Mouse (Mus musculus) lung, embryonic 15.5 days (tissue): ENCODE measurements around the gene Sppl3. TPM values are rescaled to one million over a fixed set of nuclear protein-coding genes. Genes with fewer than 3 reads are reported as not detected.

Experiments used
- ATAC-seq: fragments of 200-750 bp; cut with Nextera tagmentation; 2 replicates; pipeline ENCODE4 v1.8.0; 2017; ENCODE audit warnings: moderate number of reproducible peaks, borderline replicate concordance; ENCODE audit not compliant: low FRiP score, low TSS enrichment; ENCODE audit errors: extremely low read depth
- H3K27ac ChIP-seq: fragments of 300-500 bp; sonication (generic); 2 replicates; pipeline ENCODE4 v1.5.1; 2015; ENCODE audit warnings: moderate library complexity, mild to moderate bottlenecking, inconsistent platforms
- H3K27me3 ChIP-seq: fragments of 300-500 bp; sonication (generic); 2 replicates; pipeline ENCODE4 v1.6.1; 2015; ENCODE audit warnings: inconsistent platforms
- H3K36me3 ChIP-seq: fragments of 300-500 bp; sonication (generic); 2 replicates; pipeline ENCODE4 v1.6.1; 2015; ENCODE audit warnings: inconsistent platforms
- H3K4me1 ChIP-seq: fragments of 300-500 bp; sonication (generic); 2 replicates; pipeline ENCODE4 v1.6.1; 2015; ENCODE audit warnings: inconsistent platforms
- H3K4me2 ChIP-seq: fragments of 300-500 bp; sonication (generic); 2 replicates; pipeline ENCODE4 v1.6.1; 2015; ENCODE audit warnings: inconsistent platforms, mild to moderate bottlenecking, moderate library complexity
- H3K4me3 ChIP-seq: fragments of 300-500 bp; sonication (generic); 2 replicates; pipeline ENCODE4 v1.5.1; 2015; ENCODE audit warnings: mild to moderate bottlenecking, inconsistent platforms
- H3K9ac ChIP-seq: fragments of 300-500 bp; sonication (generic); 2 replicates; pipeline ENCODE4 v1.6.1; 2015; ENCODE audit warnings: inconsistent platforms
- H3K9me3 ChIP-seq: fragments of 300-500 bp; sonication (generic); 2 replicates; pipeline ENCODE4 v1.6.1; 2016; ENCODE audit warnings: inconsistent platforms
- WGBS: fragments of 180-500 bp; shearing (Covaris S2); methylation state at CpG from one replicate; pipeline ENCODE4 v1.1.7; 2015; 5-methylcytosine and 5-hydroxymethylcytosine counted together
- polyA plus RNA-seq: library from polyadenylated mRNA; unstranded; fragments of >200 nt; fragmentation: Nextera tagmentation; extraction: Ambion mirVana; gene quantifications from 2 replicates; pipeline ENCODE4 v1.2.1, GENCODE M21; 2015

Sppl3 gene
- polyA plus RNA-seq, 1 experiment from 2014 or later = 19.0 TPM

DNA sequence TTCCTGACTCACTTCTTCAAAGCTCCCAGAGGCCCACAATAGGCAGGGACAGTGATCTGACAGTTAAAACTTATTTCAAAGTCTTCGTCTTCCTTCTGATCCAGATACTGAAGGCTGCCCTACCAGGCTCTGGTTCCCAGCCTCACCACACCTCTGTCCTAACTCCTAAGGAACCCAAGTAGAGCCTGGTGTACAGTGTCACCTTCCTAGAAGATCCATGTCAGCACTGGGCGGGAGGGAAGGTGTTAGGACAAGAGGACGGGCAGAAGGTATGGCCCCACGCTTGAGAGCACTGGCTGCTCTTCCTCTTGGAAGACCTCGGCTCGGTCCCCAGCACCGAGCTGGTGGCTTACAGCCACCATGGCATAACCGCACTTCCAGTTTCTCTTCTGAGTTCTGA is 137.4 kb downstream of the Sppl3 start:
- Histone ChIP-seq H3K4me1 (peaks cover 15% of the 10 kb centered on the region), H3K27ac (no peak overlapping the region), H3K4me3 (no peak overlapping the region), H3K9me3 (no peaks in the 10 kb centered on the region), H3K9ac (no peak overlapping the region), H3K36me3 (peaks cover 63% of the 10 kb centered on the region), H3K27me3 (no peaks in the 10 kb centered on the region), H3K4me2 (no peak overlapping the region)
- no peak for ATAC-seq
- WGBS = 94% methylated on average over 8 of the region's 8 CpGs

Other genes starting within 250 kb of the Sppl3 start
- 77.4 and 79.3 TPM in 2 replicates for gene Ankrd13a, start 236.5 kb upstream of the Sppl3 start, polyA plus RNA-seq
- 48.7 and 49.3 TPM in 2 replicates for gene Git2, start 235.6 kb upstream of the Sppl3 start, polyA plus RNA-seq
- 76.5 and 76.8 TPM in 2 replicates for gene 1500011B03Rik, start 187.7 kb upstream of the Sppl3 start, polyA plus RNA-seq
- not detected in 2 replicates for gene 4930519G04Rik, start 157.5 kb upstream of the Sppl3 start, polyA plus RNA-seq
- not detected in 2 replicates for gene Gm9936, start 152.5 kb upstream of the Sppl3 start, polyA plus RNA-seq
- 6.2 and 9.2 TPM in 2 replicates for gene Oasl2, start 114.2 kb upstream of the Sppl3 start, polyA plus RNA-seq
- 0.70 and 1.2 TPM in 2 replicates for gene Oasl1, start 87.9 kb upstream of the Sppl3 start, polyA plus RNA-seq
- 47.1 and 49.3 TPM in 2 replicates for gene 2210016L21Rik, start 69.0 kb upstream of the Sppl3 start, polyA plus RNA-seq
- gene Hnf1a, start 40.0 kb upstream of the Sppl3 start, polyA plus RNA-seq = 0.15 TPM in 1 of 2 replicates, not detected in the other
- gene Gm10401, start 87.2 kb downstream of the Sppl3 start, polyA plus RNA-seq = 26.9 and 32.3 TPM in 2 replicates
- gene Acads, start 108.2 kb downstream of the Sppl3 start, polyA plus RNA-seq = 76.3 and 76.4 TPM in 2 replicates
- 39.9 and 41.0 TPM in 2 replicates for gene Unc119b, start 123.8 kb downstream of the Sppl3 start, polyA plus RNA-seq
- gene Mlec, start 147.0 kb downstream of the Sppl3 start, polyA plus RNA-seq = 75.4 and 77.0 TPM in 2 replicates
- 1.4 and 2.1 TPM in 2 replicates for gene Cabp1, start 183.2 kb downstream of the Sppl3 start, polyA plus RNA-seq
- gene Pop5, start 224.7 kb downstream of the Sppl3 start, polyA plus RNA-seq = 105 and 112 TPM in 2 replicates